Mouse (Mus musculus): ENCODE results near the gene Nmnat1.
"Not testable (repeated sequence)": the region's sequence is repeated elsewhere in the genome, so short reads cannot be mapped to it uniquely, and the experiment has no call there.

The Nmnat1 gene

DNA sequence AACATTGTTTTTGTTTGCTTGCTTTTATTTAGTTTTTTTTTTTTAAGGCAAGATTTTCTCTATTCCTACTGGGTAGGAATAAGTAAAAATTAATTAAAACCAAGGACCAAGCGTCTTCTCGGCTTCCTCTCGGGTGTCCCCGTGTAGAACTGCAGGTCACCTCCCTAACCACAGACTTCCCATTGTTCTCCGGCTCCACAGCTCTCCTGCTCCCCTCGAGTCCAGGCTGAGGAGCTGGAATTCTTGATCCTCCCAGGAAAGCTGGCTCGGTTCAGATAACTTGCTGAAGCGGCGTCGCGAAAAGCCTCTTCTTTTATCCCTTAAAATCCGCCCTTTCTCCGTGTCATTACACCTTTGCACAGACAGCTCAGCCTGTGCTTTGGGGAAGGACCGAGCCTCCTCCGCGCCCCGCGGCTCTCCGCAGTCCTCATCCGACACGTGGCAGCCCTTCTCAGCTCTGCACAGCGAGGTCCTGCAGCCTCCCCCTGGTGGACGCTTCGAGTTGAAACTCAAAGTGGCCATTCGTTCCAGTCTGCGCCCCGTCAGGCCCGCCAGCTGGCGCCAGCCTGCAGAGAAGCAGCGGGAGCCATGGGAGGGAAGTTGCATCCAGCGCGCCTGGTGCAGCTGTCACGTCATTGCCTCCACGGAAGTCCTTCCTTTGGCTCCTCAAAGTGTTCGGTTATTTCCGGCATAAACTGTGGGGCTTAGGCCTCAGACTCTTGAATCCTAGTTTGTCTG is 39.9 kb downstream of the Nmnat1 start:
- DNase-seq (ENCODE audit: low spot score in 2 of 2): peak; percentile 90 to 91

DNA sequence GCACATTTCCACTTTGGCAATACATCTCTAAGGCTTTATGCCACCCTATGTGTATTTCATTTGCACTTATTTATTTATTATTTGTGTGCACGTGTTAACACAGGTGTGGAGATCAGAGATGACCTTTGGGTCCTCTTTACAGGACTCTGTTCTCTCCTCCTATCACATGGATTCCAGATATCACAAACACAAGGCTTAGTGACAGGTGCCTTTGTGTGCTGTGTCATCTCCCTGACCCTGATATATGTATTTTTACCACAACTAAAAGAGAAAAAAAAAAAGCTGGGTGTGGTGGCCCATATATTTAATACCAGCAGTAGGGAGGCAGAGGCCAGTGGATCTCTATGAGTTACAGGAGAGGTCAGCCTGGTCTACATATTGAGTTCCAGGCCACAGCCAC is 40.5 kb downstream of the Nmnat1 start:
- DNase-seq (ENCODE audit: low spot score in 2 of 2): no peak

DNA sequence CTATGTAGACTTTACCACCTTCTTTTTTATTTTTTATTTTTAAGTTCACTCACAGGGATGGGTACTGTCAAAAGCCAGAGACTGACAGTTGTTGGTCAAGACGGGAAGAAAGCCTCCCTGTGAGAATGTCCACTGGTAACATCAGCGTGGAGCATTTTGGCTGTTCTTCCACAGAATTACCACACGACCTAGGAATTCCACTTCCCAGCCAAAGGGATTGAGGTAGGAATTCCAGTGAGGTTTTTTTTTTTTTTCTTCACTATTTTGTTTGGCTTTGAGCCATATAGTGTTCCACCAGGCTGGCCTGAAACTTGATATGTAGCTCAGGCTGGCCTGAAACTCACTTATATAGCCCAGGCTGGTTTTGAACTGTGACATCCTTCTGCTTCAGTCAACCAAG is 42.6 kb downstream of the Nmnat1 start:
- DNase-seq (ENCODE audit: low spot score in 2 of 2): peak; percentile 34 to 42

DNA sequence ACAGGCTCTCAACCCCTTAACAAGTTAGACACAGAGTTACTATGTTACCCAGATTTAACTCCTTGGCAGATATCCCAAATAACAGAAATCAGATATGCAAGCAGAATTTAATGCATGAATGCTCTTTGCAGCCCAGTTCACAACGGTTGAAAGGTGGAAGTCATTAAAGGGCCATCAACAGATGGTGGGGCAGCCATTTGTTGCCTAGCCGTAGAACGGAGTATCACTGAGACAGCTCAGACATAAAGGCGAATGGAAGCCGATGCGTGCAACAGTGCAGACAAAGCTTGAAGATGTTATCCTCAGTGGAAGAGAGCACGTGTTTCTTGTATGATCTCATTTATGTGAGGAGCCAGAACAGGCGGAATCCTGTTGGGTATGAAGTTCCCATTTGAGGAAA is 44.4 kb downstream of the Nmnat1 start:
- DNase-seq (ENCODE audit: low spot score in 2 of 2): no peak

DNA sequence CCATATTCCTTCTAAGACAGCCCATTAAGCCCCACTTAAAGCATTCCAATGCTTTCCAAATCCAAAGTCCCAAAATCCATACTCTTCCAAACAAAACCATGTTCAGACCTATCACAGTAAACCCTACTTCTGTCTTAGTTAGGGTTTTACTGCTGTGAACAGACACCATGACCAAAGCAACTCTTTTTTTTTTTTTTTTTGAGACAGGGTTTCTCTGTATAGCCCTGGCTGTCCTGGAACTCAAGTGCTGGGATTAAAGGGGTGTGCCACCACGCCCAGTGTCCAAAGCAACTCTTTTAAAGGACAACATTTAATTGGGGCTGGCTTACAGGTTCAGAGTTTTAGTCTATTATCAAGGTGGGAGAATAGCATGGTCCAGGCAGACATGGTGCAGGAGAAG is 53.1 kb downstream of the Nmnat1 start:
- not testable (repeated sequence) for DNase-seq (ENCODE audit: low spot score in 2 of 2)

DNA sequence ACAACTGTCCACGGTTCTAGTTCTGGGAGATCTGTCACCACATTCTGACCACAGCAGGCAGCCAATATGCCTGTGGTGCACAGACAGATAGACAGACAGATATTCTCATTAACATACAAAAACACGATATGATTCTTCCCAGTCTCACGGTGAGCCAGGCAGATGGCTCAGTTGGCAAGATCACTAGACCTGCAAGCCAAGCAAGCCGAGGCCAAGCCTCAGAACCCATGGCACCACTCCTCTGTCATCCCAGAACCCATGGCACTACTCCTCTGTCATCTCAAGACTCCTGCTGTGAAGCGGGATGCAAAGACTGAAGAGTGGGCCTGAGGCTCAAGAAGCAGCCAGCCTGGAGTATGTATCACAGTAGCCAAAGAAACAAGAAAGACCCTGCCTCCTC is 55.4 kb downstream of the Nmnat1 start:
- DNase-seq (ENCODE audit: low spot score in 2 of 2): no peak

DNA sequence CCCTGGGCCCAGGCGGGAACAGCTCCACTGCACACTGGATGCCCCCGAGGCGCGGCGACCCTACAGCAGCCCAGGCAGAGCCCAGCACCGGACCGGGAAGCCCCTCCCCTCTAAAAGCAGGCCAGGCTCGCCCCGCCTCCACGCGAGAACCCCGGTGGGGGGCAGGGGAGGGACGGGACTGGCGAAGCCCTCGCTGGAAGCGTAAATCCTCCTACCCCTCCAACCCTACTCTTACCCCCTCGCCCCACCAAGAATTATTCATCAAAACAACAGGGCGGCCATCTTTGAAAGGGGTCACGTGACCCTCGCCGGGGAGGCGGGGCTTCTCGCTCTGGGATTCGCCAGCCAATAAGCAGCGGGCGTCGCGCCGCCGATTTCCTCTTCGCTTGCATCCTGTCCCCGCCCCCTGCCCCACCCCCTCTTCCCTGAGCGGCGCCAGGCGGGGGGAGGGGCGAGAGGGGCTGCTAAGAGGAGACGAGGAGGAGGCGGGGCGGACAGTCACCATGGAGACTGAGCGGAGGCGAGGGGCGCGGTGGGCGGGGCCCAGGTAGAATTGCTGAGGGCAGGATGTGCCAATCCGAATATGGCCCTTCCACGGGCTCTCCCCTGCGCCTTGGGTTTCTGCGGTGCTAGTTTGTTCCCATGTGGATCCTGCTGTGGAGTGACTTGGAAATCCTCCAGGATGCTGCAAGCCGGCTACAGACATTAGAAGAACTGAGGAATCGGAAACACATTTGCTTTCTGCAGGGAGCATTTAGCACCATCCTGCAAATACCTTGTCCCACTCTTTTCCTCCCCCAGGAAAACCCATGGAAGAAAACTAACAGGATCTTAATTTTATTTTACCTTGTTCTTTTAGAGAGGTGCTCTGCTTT is 58.4 kb downstream of the Nmnat1 start, which contains the start of gene Ube4b:
Gene Ube4b (minus strand): TSS at position 425 of the 875 bp plus-strand sequence.
- DNase-seq (ENCODE audit: low spot score in 2 of 2): peak; percentile 94 to 96

DNA sequence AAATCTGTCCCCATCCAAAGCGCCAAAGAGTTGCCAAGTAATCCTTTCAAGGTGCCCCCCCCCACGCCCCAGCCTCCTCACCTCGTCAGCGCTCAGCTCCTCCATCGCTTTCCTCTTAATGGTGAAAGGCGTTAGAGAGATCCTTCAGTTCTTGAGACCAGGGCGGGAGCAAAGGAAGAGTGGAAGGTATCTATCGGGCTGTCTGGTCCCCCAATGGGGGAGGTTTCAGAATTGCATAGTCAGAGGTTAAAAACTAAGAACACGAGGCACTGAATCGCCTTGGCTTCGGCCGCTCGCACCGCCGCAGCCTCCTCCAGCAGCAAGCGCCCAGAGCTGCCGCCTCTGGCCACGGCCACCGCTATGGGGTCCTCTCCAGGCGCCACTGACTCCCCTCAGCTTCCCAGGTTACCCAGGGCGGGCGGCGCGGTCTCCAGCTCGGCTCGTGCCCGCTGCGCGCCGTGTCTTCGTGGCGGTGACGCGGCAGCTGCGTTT is 59.2 kb downstream of the Nmnat1 start:
- DNase-seq (ENCODE audit: low spot score in 2 of 2): no peak

DNA sequence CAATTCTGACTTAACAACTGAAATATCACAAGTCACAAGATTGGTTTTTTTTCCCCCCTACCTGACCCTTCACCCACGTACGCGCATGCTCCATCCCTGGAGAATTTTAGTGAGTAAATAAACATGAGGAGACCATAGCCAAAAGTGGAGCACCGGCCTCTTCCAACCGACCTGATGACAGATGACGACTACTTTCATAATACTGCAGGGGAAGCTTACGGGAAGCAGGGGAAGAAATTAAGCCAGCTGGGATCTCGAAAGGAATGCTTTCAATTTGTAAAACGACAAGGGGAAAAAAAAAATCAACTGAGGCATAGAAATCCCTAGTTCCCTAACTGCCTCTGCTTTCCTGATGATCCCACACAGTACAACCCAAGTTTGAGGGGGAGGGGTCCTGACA is 60.2 kb downstream of the Nmnat1 start:
- peak in 1 of 2 experiments; percentile 28 for DNase-seq (ENCODE audit: low spot score in 2 of 2)

DNA sequence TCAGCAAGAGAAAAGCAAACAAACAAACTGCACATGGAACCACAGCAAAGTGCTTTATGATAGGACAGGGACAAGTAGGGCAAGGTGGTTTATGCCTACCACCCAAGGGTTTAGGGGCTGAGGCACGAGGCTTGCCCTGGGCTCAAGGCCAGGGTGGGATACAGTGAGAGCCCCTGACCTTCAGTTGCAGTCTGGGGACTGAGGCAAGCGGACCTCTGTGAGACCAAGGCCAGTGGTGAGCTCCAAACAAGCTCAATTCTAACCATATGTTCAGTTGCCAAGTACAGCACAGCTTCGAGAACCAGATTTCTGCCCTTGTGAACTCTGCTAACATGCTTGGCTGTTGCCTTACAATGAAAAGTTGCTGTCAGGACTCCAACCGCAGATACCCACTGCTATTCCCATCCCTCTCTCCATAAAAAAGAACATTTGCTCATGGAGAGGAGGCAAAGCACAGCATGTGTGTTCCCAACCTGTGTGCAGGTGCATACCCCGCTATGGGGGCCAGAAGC is 67.1 kb downstream of the Nmnat1 start:
- DNase-seq (ENCODE audit: low spot score in 2 of 2): no peak
